Mouse (Mus musculus) left cerebral cortex, postnatal 25 days (tissue): ENCODE measurements at regions not wholly inside any gene's neighbourhood (a gene's known extent, or its start where the extent isn't known, plus 50 kb on each side); places are given as distances from the start of the nearest gene placed in this dataset.

ENCODE experiments used
- DNase-seq, 2 experiments: peaks; one replicate each; pipeline ENCODE4 v3.0.0; 2022; ENCODE audit warnings: low spot score in 2 of 2, mixed read lengths in 1 of 2
- intact Hi-C: fragments of 180-260 bp; cut with DNase I; formaldehyde crosslinking; loops from one replicate; pipeline ENCODE4 v1.15.1; 2025

- intact Hi-C loops: no loop called here
- no peak for DNase-seq
These were observed 61.0 kb upstream of the Ptpn3 start for GRCm38 (mm10) chr4:57362652-57363051.

GRCm38 (mm10) chr4:57369736-57370373 lies 64.2 kb upstream of the Palm2 start:
- intact Hi-C loops: loop anchor here (1.0 to 10.0 kb wide), 2 partner anchors 237 to 535 kb away; no protein-coding TSS in a partner anchor
- peak; percentile 82 to 88 for DNase-seq

GRCm38 (mm10) chr4:57377872-57378271 lies 56.2 kb upstream of the Palm2 start:
- DNase-seq: no peak
- intact Hi-C loops: loop anchor here (10.0 kb wide), 1 partner anchor 527 kb away; no protein-coding TSS in a partner anchor

GRCm38 (mm10) chr4:57380063-57380800 lies 53.8 kb upstream of the Palm2 start:
- intact Hi-C loops: no loop called here
- peak in 1 of 2 experiments; percentile 20 for DNase-seq

- intact Hi-C loops: no loop called here
- no peak for DNase-seq
These were observed 52.7 kb upstream of the Palm2 start for GRCm38 (mm10) chr4:57381306-57381705.
